Mouse (Mus musculus): ENCODE data around the gene Ssu72. TPM values are rescaled to one million over a fixed set of nuclear protein-coding genes. Genes with fewer than 3 reads are reported as not detected.
A peak's percentile ranks its signal among the peaks of the same experiment; 100 is the strongest.

The Ssu72 gene
- total and polyA plus RNA-seq, 3 experiments = 160 to 245 (median 169) TPM

DNA sequence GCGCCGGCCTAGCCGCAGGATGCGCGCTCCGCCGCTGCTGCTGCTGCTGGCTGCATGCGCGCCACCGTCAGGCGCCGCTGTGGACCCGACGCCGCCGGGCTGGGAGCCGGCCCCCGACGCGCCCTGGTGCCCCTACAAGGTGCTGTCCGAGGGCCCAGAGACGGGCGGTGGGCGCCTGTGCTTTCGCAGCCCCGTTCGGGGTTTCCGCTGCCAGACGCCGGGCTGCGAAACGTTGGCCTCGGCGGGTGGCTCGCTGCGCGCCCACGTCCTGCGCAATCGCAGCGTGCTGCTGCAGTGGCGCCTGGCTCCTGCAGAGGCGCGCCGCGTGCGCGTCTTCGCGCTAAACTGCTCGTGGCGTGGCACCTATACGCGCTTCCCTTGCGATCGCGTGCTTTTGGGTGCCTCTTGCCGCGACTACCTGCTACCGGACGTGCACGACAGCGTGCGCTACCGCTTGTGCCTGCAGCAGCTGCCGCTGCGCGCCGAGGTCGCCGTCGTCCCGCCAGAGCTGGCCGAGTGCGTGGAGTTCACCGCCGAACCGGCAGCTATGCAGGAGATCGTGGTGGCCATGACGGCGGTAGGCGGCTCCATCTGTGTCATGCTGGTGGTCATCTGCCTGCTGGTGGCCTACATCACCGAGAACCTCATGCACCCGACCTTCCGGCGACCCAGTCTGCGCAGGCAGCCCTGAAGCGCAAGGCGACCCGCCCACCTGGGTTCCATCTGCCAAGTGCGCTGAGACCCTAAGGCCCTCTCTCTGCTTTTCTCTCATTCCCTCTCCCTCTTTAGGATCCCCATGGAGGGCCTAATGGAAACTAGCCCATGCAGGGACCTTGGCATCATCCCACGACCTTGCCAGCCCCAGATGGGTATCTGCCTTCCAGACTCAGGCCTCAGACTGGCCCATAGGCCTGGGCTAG is 9.9 kb upstream of the Ssu72 start (continued):
- TF ChIP-seq MAFK (IDR thresholded peaks at IDR 0.05; ENCODE audit: insufficient replicate concordance, low read length) (no peak), UBTF (IDR thresholded peaks at IDR 0.05; ENCODE audit: low read depth, low read length) (peak; percentile 69; the same call in 1 of the 2 replicates), ZMIZ1 (IDR thresholded peaks at IDR 0.05; ENCODE audit: low read depth, low read length) (no peak), ELF1 (IDR thresholded peaks at IDR 0.05; ENCODE audit: low read depth, low read length) (no peak), E2F4 (IDR thresholded peaks at IDR 0.05; ENCODE audit: insufficient replicate concordance, low read depth, low read length) (no peak), NELFE (IDR thresholded peaks at IDR 0.05; ENCODE audit: low read depth, low read length) (no peak), ZC3H11A (IDR thresholded peaks at IDR 0.05; ENCODE audit: low read depth, low read length) (no peak), EP300 (IDR thresholded peaks at IDR 0.05; ENCODE audit: low read length) (no peak), PAX5 (IDR thresholded peaks at IDR 0.05; ENCODE audit: low read length) (no peak), KAT2A (IDR thresholded peaks at IDR 0.05; ENCODE audit: insufficient replicate concordance, low read length) (no peak), USF2 (conservative IDR thresholded peaks at IDR 0.05; ENCODE audit: low read depth, low read length) (no peak), GABPA (IDR thresholded peaks at IDR 0.05; ENCODE audit: insufficient replicate concordance, low read depth, low read length) (no peak), CTCF (conservative IDR thresholded peaks at IDR 0.05 in 1 of 2, IDR thresholded peaks at IDR 0.05 in 1 of 2; ENCODE audit: low read depth in 2 of 2, low read length in 2 of 2) (no peak)

- TF ChIP-seq CHD1 (IDR thresholded peaks at IDR 0.05; ENCODE audit: low read depth, low read length) = no peak
- TF ChIP-seq NELFE (IDR thresholded peaks at IDR 0.05; ENCODE audit: low read depth, low read length) = no peak
- no peak for TF ChIP-seq ZC3H11A (IDR thresholded peaks at IDR 0.05; ENCODE audit: low read depth, low read length)
- TF ChIP-seq ZNF384 (IDR thresholded peaks at IDR 0.05; ENCODE audit: low read depth, low read length) = no peak
- TF ChIP-seq E2F4 (IDR thresholded peaks at IDR 0.05; ENCODE audit: insufficient replicate concordance, low read depth, low read length) = no peak
- no peak for TF ChIP-seq MXI1 (IDR thresholded peaks at IDR 0.05; ENCODE audit: low read depth, low read length)
- TF ChIP-seq MAFK (IDR thresholded peaks at IDR 0.05; ENCODE audit: insufficient replicate concordance, low read length) = no peak
- no peak for TF ChIP-seq KAT2A (IDR thresholded peaks at IDR 0.05; ENCODE audit: insufficient replicate concordance, low read length)
- TF ChIP-seq SIN3A (IDR thresholded peaks at IDR 0.05; ENCODE audit: low read length) = no peak
- no peak for TF ChIP-seq TBP (conservative IDR thresholded peaks at IDR 0.05; ENCODE audit: low read depth, low read length)
- no peak for TF ChIP-seq SMC3 (IDR thresholded peaks at IDR 0.05; ENCODE audit: low read depth, low read length)
- Histone ChIP-seq H3K4me2 (ENCODE audit: insufficient read depth, low read depth, poor library complexity, severe bottlenecking) (peak overlapping the region; percentile 79), H3K79me2 (replicated peaks; ENCODE audit: control insufficient read depth, extremely low read depth, insufficient read depth, poor library complexity, severe bottlenecking) (no peaks in the 10 kb centered on the region), H3K9ac (ENCODE audit: insufficient read depth, low read depth) (peak overlapping the region; percentile 53; the same call in 1 of the 2 replicates), H3K4me3 (replicated peaks in 1 of 3; ENCODE audit: low read depth in 2 of 3, low read length in 2 of 3, poor library complexity in 1 of 3) (peak overlapping the region in 2 of 3 experiments; percentile 55 to 69), H3K36me3 (replicated peaks in 1 of 2; ENCODE audit: control insufficient read depth in 1 of 2, insufficient read depth in 1 of 2, low read length in 1 of 2) (no peaks in the 10 kb centered on the region), H3K9me3 (replicated peaks; ENCODE audit: low read length) (peaks cover 3% of the 10 kb centered on the region), H3K27me3 (replicated peaks) (peaks cover 26% of the 10 kb centered on the region), H3K4me1 (ENCODE audit: control insufficient read depth in 1 of 2, insufficient read depth in 2 of 2) (peaks cover 24 to 44% of the 10 kb centered on the region in 2 experiments), H3K27ac (ENCODE audit: insufficient read depth, low read depth) (no peak overlapping the region)
- no peak for DNase-seq (ENCODE audit: extremely low read depth)
- in situ Hi-C loops (cut with MboI; ENCODE audit: low pct_ligation_motif_present, low pct_unique_long_range_greater_than_20kb, low sequenced_read_pairs) (loop anchor here (10.0 kb wide), 1 partner anchor 211 kb away; no protein-coding TSS in a partner anchor), dilution Hi-C loops (cut with MboI; ENCODE audit: extremely low pct_ligation_motif_present, extremely low pct_unique_long_range_greater_than_20kb, low sequenced_read_pairs) (no loop called here)
These were observed 9.0 kb upstream of the Ssu72 start for GRCm38 (mm10) chr4:155695531-155696062.
